Mouse (Mus musculus) cerebral cortex, adult 2 months (tissue): ENCODE measurements around the gene Plin5.

Source experiments
- WGBS: fragments of 180-500 bp; shearing (Covaris S2); methylation state at CpG from one replicate; pipeline ENCODE4 v1.1.7; 2018; 5-methylcytosine and 5-hydroxymethylcytosine counted together

Gene Plin5

GRCm38 (mm10) chr17:56072243-56072642 is 45.2 kb downstream of the Plin5 start:
- WGBS = 87% methylated on average over 5 of the region's 5 CpGs

GRCm38 (mm10) chr17:56069066-56069465 is 48.3 kb downstream of the Plin5 start:
- WGBS = 96% methylated on average over 14 of the region's 14 CpGs

GRCm38 (mm10) chr17:56065715-56066114 is 51.7 kb downstream of the Plin5 start:
- 76% methylated on average over 6 of the region's 6 CpGs for WGBS

- WGBS = 92% methylated on average over 7 of the region's 7 CpGs
Observed at GRCm38 (mm10) chr17:56062081-56062480, 55.3 kb downstream of the Plin5 start.
